Mouse (Mus musculus) liver, adult 2 months (tissue): ENCODE measurements around the gene Pip4k2a.

Source experiments
- CTCF ChIP-seq: fragments of 200-500 bp; IDR thresholded peaks from 2 replicates; pipeline ENCODE4 v1.5.1; 2011; ENCODE audit warnings: low read depth, low read length, control low read depth
- POLR2A ChIP-seq: fragments of 200-500 bp; IDR thresholded peaks from 2 replicates; pipeline ENCODE4 v1.6.1; 2011; ENCODE audit warnings: low read length, control low read depth; ENCODE audit not compliant: insufficient read depth; ENCODE audit errors: extremely low read depth

- no peak for TF ChIP-seq POLR2A
- no peak for TF ChIP-seq CTCF
Observed at GRCm38 (mm10) chr2:18982581-18982980, 15.3 kb downstream of the Pip4k2a start.
